Mouse (Mus musculus): ENCODE results near the gene Nt5e.

- no peak for TF ChIP-seq GATA1 (IDR thresholded peaks at IDR 0.05; ENCODE audit: low read length)
- no peak for TF ChIP-seq TAL1 (IDR thresholded peaks at IDR 0.05; ENCODE audit: low read length)
Observed at GRCm38 (mm10) chr9:88335839-88336238, 8.8 kb downstream of the Nt5e start.
